Mouse (Mus musculus): Measurements from ENCODE around the gene Pax3. TPM values are rescaled to one million over a fixed set of nuclear protein-coding genes. Genes with fewer than 3 reads are reported as not detected.

Gene Pax3
- polyA plus RNA-seq, 1 experiment from 2014 or later: not detected

DNA sequence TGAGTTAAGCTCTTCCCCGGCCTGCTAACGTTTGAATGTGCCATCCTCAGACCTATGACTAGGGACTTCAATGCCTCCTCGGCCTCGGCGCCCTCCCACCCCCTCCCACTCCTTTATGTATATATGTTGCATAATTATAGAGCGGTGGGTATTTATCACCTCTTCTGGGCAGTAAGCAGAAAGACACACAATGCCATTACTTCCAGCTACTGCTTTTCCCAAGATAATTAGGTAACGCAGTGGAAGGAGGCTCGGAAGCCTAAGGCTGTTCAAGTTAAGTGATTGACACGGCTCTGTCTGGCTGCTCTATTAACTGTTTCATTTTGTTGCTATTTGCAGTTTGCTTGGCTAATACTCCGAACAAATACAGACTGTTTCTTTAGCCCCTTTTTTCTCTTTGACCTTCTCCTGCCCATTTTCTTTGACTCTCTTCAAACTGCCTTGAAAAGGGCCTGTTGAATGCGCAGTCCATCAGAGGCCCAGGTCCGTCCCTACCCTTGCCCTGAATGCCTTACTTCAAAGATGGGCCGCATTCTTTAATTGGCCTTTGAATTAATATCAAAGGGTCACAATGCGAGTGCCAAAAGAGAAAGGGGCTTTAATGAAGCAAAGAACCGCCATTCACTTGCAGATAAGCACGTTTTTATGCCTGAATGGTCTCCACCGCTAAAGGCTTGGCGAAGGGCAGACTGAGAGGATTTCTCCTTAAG, 29.2 kb downstream of the Pax3 start:
- WGBS: 44% methylated on average over 18 of the region's 18 CpGs
- Histone ChIP-seq H3K9me3 (ENCODE audit: control insufficient read depth, low read length) (no peaks in the 10 kb centered on the region), H3K4me1 (replicated peaks; ENCODE audit: control insufficient read depth, insufficient read depth, low read length) (no peaks in the 10 kb centered on the region), H3K27me3 (ENCODE audit: control insufficient read depth, insufficient read depth, low read depth, low read length) (peaks cover 44% of the 10 kb centered on the region), H3K4me3 (ENCODE audit: low read length) (no peak overlapping the region), H3K4me2 (ENCODE audit: low read depth, low read length) (no peak overlapping the region), H3K36me3 (ENCODE audit: control insufficient read depth, insufficient read depth, low read length) (no peaks in the 10 kb centered on the region), H3K9ac (ENCODE audit: low read length) (no peak overlapping the region), H3K27ac (ENCODE audit: low read length) (no peak overlapping the region)
- no peak for ATAC-seq (ENCODE audit: low read depth)

DNA sequence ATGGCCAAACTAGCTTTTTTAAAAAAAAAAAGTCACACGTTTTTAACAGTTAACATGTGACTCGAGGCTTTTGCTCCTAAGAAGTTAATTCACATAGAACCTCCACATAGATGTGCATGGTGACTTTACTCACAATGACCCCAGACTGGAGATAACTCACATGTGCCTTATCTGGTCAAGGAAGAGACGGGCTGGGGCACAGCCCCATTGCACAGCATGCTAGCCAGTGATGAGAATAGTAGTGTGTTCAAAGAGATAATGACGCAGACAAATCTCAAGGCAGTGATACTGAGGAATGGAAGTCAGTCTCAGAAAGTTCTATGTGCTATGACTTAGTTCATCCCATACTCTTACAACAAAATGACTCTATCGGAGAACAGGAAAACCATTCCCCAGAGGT, 35.2 kb downstream of the Pax3 start:
- H3K27me3 ChIP-seq (ENCODE audit: control insufficient read depth, insufficient read depth, low read depth, low read length): peaks cover 42% of the 10 kb centered on the region
- no peak overlapping the region for H3K4me2 ChIP-seq (ENCODE audit: low read depth, low read length)
- WGBS: 73% methylated on average over 5 of the region's 5 CpGs
- H3K4me1 ChIP-seq (replicated peaks; ENCODE audit: control insufficient read depth, insufficient read depth, low read length): no peaks in the 10 kb centered on the region
- H3K27ac ChIP-seq (ENCODE audit: low read length): no peak overlapping the region
- no peak overlapping the region for H3K9ac ChIP-seq (ENCODE audit: low read length)
- no peak overlapping the region for H3K4me3 ChIP-seq (ENCODE audit: low read length)
- H3K9me3 ChIP-seq (ENCODE audit: control insufficient read depth, low read length): no peaks in the 10 kb centered on the region
- no peaks in the 10 kb centered on the region for H3K36me3 ChIP-seq (ENCODE audit: control insufficient read depth, insufficient read depth, low read length)
- ATAC-seq (ENCODE audit: low read depth): no peak

DNA sequence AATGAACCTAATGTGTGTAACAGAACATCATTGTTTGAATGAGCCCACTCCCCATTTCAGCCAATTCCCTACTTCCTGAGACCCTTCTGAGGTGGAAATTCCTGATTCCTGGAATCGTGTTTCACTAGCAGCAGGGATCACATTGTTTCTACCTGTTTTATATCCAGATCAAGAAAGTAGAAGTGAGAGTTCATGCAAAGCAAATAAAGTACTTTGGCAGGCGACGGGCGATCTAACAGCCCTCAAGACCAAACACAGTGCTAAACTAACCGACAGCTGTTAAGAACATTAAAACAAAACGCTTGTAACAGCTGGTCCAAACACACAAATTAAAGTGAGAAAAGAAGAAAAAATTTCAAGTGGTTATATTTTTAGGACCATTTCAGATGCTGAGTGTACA, 39.0 kb downstream of the Pax3 start:
- 6% methylated on average over 6 of the region's 6 CpGs for WGBS
- H3K4me2 ChIP-seq (ENCODE audit: low read depth, low read length): no peak overlapping the region
- H3K27me3 ChIP-seq (ENCODE audit: control insufficient read depth, insufficient read depth, low read depth, low read length): peaks cover 47% of the 10 kb centered on the region
- no peak overlapping the region for H3K27ac ChIP-seq (ENCODE audit: low read length)
- ATAC-seq (ENCODE audit: low read depth): no peak
- H3K9ac ChIP-seq (ENCODE audit: low read length): no peak overlapping the region
- H3K9me3 ChIP-seq (ENCODE audit: control insufficient read depth, low read length): no peaks in the 10 kb centered on the region
- no peak overlapping the region for H3K4me3 ChIP-seq (ENCODE audit: low read length)
- no peaks in the 10 kb centered on the region for H3K36me3 ChIP-seq (ENCODE audit: control insufficient read depth, insufficient read depth, low read length)
- no peaks in the 10 kb centered on the region for H3K4me1 ChIP-seq (replicated peaks; ENCODE audit: control insufficient read depth, insufficient read depth, low read length)

DNA sequence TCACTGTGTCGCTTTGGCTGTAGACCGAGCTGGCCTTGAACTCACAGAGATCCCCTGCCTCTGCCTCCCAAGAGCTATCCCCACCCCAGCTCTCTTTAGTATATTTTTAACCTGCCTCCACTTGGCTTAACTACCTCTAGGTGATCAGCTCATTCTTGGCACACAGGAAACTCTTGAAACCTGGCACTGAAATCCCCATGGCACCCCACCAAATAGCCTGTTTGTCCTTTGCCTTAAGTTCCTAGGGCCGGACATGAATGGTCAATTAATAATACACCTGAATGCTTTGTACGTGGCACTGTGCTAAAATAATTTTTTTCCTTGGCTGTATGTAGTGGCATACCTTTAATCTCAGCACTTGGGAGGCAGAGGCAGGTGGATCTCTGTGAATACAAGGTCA, 41.1 kb downstream of the Pax3 start:
- ATAC-seq (ENCODE audit: low read depth): no peak
- no peaks in the 10 kb centered on the region for H3K9me3 ChIP-seq (ENCODE audit: control insufficient read depth, low read length)
- H3K27me3 ChIP-seq (ENCODE audit: control insufficient read depth, insufficient read depth, low read depth, low read length): peaks cover 42% of the 10 kb centered on the region
- no peak overlapping the region for H3K27ac ChIP-seq (ENCODE audit: low read length)
- H3K4me2 ChIP-seq (ENCODE audit: low read depth, low read length): no peak overlapping the region
- H3K9ac ChIP-seq (ENCODE audit: low read length): no peak overlapping the region
- WGBS: 75% methylated on average over 4 of the region's 4 CpGs
- H3K4me3 ChIP-seq (ENCODE audit: low read length): no peak overlapping the region
- H3K36me3 ChIP-seq (ENCODE audit: control insufficient read depth, insufficient read depth, low read length): no peaks in the 10 kb centered on the region
- no peaks in the 10 kb centered on the region for H3K4me1 ChIP-seq (replicated peaks; ENCODE audit: control insufficient read depth, insufficient read depth, low read length)

DNA sequence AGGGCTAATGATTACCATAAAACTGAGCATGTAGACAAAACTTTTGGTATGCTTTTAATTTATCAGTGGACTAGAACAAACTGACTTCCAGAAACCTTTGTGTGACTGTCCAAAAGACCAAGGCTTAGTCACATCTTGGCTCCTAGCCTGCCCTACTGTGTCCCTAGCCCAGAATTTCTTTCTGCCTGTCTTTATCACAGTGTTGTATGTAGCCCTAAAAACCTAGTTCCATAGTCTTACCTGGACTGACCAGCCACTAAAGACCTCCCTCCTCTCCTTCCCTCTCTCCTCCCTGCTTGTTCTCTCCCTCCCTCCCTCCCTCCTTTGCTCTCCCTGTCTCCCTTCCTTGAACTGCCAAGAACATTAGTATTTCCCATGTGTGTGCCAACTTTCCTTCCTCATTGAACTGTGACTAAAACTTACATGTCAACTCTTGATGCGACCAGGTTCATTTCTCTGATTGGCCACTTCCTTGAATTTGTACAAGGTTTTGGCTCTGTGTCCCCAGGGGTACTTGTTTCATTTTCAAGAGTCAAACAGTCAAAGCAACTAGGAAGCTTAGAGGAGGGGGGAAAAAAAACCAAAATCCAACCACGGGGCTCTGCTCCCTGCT, 48.8 kb downstream of the Pax3 start:
- Histone ChIP-seq H3K27me3 (ENCODE audit: control insufficient read depth, insufficient read depth, low read depth, low read length) (peaks cover 54% of the 10 kb centered on the region), H3K4me2 (ENCODE audit: low read depth, low read length) (no peak overlapping the region), H3K36me3 (ENCODE audit: control insufficient read depth, insufficient read depth, low read length) (no peaks in the 10 kb centered on the region), H3K9me3 (ENCODE audit: control insufficient read depth, low read length) (no peaks in the 10 kb centered on the region), H3K27ac (ENCODE audit: low read length) (no peak overlapping the region), H3K9ac (ENCODE audit: low read length) (no peak overlapping the region), H3K4me1 (replicated peaks; ENCODE audit: control insufficient read depth, insufficient read depth, low read length) (no peaks in the 10 kb centered on the region), H3K4me3 (ENCODE audit: low read length) (no peak overlapping the region)
- no peak for ATAC-seq (ENCODE audit: low read depth)
- WGBS: 43% methylated on average over 2 of the region's 2 CpGs

DNA sequence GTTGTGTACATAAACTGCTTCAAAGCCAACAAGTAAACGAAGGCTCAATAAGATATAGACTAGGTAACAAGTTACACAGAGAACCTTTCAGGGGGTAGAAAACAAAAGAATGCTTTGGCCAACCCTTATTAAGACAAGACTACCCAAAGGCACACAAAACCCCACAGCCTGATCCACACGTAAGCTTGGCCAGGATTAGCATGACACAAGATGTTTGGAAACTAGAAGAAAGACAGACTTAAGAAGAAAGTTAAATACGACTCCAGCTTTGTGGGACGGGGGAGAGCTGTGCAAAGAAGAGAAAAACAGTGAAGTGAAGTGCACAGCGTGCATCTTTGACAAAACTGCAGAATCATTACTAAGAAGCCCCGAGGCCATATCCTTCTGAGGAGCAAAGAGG, 53.5 kb downstream of the Pax3 start:
- Histone ChIP-seq H3K27ac (ENCODE audit: low read length) (no peak overlapping the region), H3K9me3 (ENCODE audit: control insufficient read depth, low read length) (no peaks in the 10 kb centered on the region), H3K9ac (ENCODE audit: low read length) (no peak overlapping the region), H3K4me1 (replicated peaks; ENCODE audit: control insufficient read depth, insufficient read depth, low read length) (no peaks in the 10 kb centered on the region), H3K36me3 (ENCODE audit: control insufficient read depth, insufficient read depth, low read length) (no peaks in the 10 kb centered on the region), H3K27me3 (ENCODE audit: control insufficient read depth, insufficient read depth, low read depth, low read length) (peaks cover 73% of the 10 kb centered on the region), H3K4me2 (ENCODE audit: low read depth, low read length) (no peak overlapping the region), H3K4me3 (ENCODE audit: low read length) (no peak overlapping the region)
- no peak for ATAC-seq (ENCODE audit: low read depth)
- 23% methylated on average over 6 of the region's 6 CpGs for WGBS

DNA sequence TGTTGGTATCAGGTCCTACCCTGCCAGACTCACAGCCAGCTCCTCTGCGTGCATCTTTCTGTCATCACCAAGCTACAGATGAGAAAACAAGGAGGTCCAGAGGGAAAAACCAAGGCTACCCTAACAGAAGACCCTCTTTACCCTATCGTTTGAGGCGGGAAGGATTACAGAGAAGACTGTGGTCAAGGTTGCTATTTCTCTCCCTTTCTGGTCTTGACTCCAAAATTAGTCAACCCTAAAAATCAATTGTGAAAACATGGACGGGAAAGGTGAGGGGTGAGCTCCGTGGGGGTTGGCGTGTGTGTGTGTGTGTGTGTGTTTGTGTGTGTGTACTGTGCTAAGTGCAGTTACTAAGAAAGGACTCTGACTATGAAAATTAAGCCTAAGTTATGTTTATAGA, 54.0 kb downstream of the Pax3 start:
- Histone ChIP-seq H3K27ac (ENCODE audit: low read length) (no peak overlapping the region), H3K27me3 (ENCODE audit: control insufficient read depth, insufficient read depth, low read depth, low read length) (peaks cover 74% of the 10 kb centered on the region), H3K4me1 (replicated peaks; ENCODE audit: control insufficient read depth, insufficient read depth, low read length) (no peaks in the 10 kb centered on the region), H3K36me3 (ENCODE audit: control insufficient read depth, insufficient read depth, low read length) (no peaks in the 10 kb centered on the region), H3K4me3 (ENCODE audit: low read length) (no peak overlapping the region), H3K4me2 (ENCODE audit: low read depth, low read length) (no peak overlapping the region), H3K9ac (ENCODE audit: low read length) (no peak overlapping the region), H3K9me3 (ENCODE audit: control insufficient read depth, low read length) (no peaks in the 10 kb centered on the region)
- no peak for ATAC-seq (ENCODE audit: low read depth)
- 63% methylated on average over 6 of the region's 6 CpGs for WGBS

DNA sequence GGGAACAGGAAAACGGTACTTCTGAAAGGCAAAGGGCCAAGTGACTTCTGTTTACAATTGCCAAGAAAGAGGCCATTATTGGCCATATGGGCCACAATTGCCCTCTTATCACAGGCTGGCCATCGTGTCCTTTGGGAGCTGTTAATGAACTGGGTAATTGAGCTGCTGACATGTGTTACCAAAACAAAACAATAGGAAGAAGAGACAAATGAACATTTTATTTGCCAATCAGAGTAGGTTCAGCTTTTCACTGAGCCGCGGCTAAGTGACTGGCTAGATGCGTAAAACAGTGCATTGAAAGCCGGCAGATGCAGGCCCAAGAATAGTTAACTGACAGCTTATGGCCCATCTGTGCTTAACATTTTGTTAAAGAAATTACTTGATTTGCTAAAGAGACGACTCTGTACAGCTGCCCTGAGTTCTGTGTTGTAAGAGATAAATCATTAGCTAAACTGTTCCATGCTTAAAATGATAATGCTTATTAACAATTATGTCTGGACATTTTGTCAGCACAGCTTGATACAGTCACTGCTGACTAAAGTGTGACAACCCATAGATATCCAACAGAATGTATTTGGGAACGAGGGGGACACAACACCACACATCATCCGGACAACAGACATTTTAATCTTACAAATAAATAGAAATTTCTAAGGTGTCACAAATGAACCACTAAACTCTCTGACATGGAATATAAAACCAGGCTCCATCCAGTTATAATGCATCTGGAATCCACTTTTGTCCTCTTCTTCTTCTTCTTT, 55.0 kb downstream of the Pax3 start:
- peaks cover 78% of the 10 kb centered on the region for H3K27me3 ChIP-seq (ENCODE audit: control insufficient read depth, insufficient read depth, low read depth, low read length)
- no peaks in the 10 kb centered on the region for H3K36me3 ChIP-seq (ENCODE audit: control insufficient read depth, insufficient read depth, low read length)
- H3K4me1 ChIP-seq (replicated peaks; ENCODE audit: control insufficient read depth, insufficient read depth, low read length): no peaks in the 10 kb centered on the region
- ATAC-seq (ENCODE audit: low read depth): no peak
- no peak overlapping the region for H3K27ac ChIP-seq (ENCODE audit: low read length)
- H3K4me3 ChIP-seq (ENCODE audit: low read length): no peak overlapping the region
- no peak overlapping the region for H3K4me2 ChIP-seq (ENCODE audit: low read depth, low read length)
- 19% methylated on average over 9 of the region's 9 CpGs for whole genome bisulfite sequencing
- H3K9ac ChIP-seq (ENCODE audit: low read length): no peak overlapping the region
- no peaks in the 10 kb centered on the region for H3K9me3 ChIP-seq (ENCODE audit: control insufficient read depth, low read length)

DNA sequence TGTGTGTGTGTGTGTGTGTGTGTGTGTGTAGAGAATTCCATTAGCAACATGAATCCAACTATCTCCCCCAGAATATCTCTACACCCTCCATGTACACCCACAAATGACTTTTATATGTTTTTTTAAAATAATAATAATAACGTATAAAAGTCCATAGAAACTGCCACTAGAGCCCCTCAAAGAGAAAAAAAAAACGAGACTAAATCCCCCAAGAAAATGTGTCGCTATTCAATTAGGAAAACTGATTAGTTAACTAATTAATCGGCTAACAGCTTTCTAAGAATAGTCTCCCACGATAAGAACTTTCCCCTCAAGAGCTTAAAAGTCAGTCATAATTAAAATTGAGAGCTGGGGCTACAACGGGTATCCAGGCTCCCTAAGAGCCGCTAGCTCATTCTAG, 55.6 kb downstream of the Pax3 start:
- Histone ChIP-seq H3K36me3 (ENCODE audit: control insufficient read depth, insufficient read depth, low read length) (no peaks in the 10 kb centered on the region), H3K4me2 (ENCODE audit: low read depth, low read length) (no peak overlapping the region), H3K9me3 (ENCODE audit: control insufficient read depth, low read length) (no peaks in the 10 kb centered on the region), H3K9ac (ENCODE audit: low read length) (no peak overlapping the region), H3K27me3 (ENCODE audit: control insufficient read depth, insufficient read depth, low read depth, low read length) (peaks cover 75% of the 10 kb centered on the region), H3K4me1 (replicated peaks; ENCODE audit: control insufficient read depth, insufficient read depth, low read length) (no peaks in the 10 kb centered on the region), H3K4me3 (ENCODE audit: low read length) (no peak overlapping the region), H3K27ac (ENCODE audit: low read length) (no peak overlapping the region)
- ATAC-seq (ENCODE audit: low read depth): no peak
- WGBS: 13% methylated on average over 7 of the region's 7 CpGs

All from lung, embryonic 16.5 days (tissue).